Mouse (Mus musculus) myocyte (in vitro differentiated cells): ENCODE data around the gene Htr6.

Experiments used
- E2F4 ChIP-seq: IDR thresholded peaks from one replicate; pipeline ENCODE4 v1.6.1; 2011; ENCODE audit warnings: mild to moderate bottlenecking, control low read depth, moderate library complexity; ENCODE audit not compliant: insufficient read depth
- MAX ChIP-seq: IDR thresholded peaks from one replicate; pipeline ENCODE4 v1.6.1; 2011; ENCODE audit warnings: low read depth, mild to moderate bottlenecking, control low read depth
- MYOD1 ChIP-seq, 3 experiments: IDR thresholded peaks; one replicate each; pipeline ENCODE4 v1.6.1; 2011; ENCODE audit warnings: control low read depth in 2 of 3, low read depth in 2 of 3, mild to moderate bottlenecking in 2 of 3, moderate library complexity in 1 of 3; ENCODE audit not compliant: insufficient read length in 2 of 3, control insufficient read depth in 1 of 3
- POLR2A ChIP-seq: IDR thresholded peaks from one replicate; pipeline ENCODE4 v1.6.1; 2011; ENCODE audit warnings: low read depth, mild to moderate bottlenecking, control low read depth, moderate library complexity; ENCODE audit not compliant: insufficient read length
- POLR2AphosphoS2 ChIP-seq: IDR thresholded peaks from one replicate; pipeline ENCODE4 v1.6.1; 2011; ENCODE audit warnings: low read depth, control low read depth; ENCODE audit not compliant: insufficient read length
- SRF ChIP-seq: IDR thresholded peaks from one replicate; pipeline ENCODE4 v1.6.1; 2011; ENCODE audit warnings: low read depth; ENCODE audit not compliant: control insufficient read depth, insufficient read length
- USF1 ChIP-seq: IDR thresholded peaks from one replicate; pipeline ENCODE4 v1.6.1; 2011; ENCODE audit warnings: low read depth, mild to moderate bottlenecking, control low read depth, moderate library complexity

- TF ChIP-seq SRF (no peak), POLR2A (no peak), MYOD1 (IDR thresholded peaks at IDR 0.05; ENCODE audit: control insufficient read depth in 1 of 3, insufficient read length in 2 of 3, low read depth in 2 of 3) (no peak), MAX (no peak), POLR2AphosphoS2 (no peak), USF1 (no peak), E2F4 (no peak)
These were observed 60.6 kb downstream of the Htr6 start for GRCm38 (mm10) chr4:139014793-139015192.
